Mouse (Mus musculus) lung, postnatal 4 days (tissue): Measurements from ENCODE around the gene Lrrc46.
A peak's percentile ranks its signal among the peaks of the same experiment; 100 is the strongest.

Experiments
- DNase-seq, 2 experiments: peaks; one replicate each; pipeline ENCODE4 v3.0.0; 2021

Lrrc46 gene

DNA sequence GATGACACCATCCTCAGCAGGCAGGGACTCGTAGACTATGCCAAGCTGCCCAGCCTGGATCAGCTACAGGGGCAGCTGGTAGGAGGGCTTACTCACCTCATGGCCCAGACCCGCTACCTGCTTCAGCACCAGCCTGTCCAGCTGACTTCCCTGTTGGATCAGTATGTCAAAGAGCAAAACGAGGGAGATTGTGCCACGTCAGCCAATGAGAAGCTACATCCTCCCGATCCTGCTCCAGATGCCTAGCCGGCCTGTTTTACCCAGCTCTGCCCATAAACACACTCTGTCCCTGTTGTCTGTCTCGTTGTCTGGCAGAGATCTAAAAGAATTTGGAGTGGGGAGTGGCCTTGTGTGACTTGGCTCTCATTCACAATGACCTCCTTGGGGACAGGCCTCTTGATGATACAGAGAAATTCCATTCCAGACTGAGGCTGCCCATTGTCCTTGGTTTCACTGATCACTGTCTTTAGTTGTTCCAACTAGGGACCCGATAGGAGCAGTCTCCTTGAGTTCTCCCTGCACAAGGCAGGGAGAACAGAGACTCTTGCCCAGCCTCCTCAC is 7.0 kb upstream of the Lrrc46 start:
- DNase-seq: no peak

- no peak for DNase-seq
Measured at GRCm38 (mm10) chr11:97045861-97046260, 4.7 kb upstream of the Lrrc46 start.

DNA sequence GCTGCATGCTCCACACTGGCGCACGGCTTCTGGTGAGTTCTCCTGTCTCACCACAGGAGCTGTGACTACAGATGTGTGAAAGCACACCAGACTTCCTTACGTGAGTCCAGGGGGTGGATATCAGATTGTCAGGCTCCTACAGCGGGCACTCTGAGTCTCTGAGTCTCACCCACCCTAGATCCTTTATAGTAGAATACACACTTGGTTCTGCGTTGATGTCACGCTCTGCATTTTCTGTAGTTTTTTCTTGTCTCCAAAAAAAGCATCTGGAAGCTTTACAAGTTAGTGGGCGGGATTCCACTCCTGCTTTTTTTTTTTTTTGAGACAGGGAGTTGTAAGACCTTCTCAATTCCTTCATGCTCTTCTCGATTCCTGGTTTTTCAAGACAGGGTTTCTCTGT is 3.7 kb upstream of the Lrrc46 start:
- DNase-seq: no peak

- no peak for DNase-seq
Measured at GRCm38 (mm10) chr11:97040301-97041021, 746 bp downstream of the Lrrc46 start.

DNA sequence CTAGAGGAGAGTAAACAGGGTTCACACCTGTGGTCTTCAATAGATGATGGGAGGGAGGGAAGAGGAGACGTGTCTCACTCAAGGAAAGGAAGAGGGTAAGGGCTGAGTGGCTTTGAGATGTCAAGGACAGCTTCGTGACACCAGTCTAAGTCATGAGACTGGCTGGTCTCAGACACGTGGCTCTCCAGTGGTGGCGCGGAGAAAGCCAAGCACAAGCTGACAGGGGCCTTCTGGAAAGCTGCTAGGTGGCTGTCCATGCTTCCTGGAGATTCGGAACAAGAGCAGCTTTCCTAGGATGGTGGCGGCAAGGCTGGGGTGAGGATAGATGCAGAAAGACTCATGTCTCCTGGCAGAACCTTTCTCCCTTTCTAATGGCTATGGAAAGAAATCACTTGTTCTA is 2.3 kb downstream of the Lrrc46 start:
- DNase-seq: no peak

- DNase-seq: no peak
Measured at GRCm38 (mm10) chr11:97036141-97036540, 5.1 kb downstream of the Lrrc46 start.

- no peak for DNase-seq
Measured at GRCm38 (mm10) chr11:97033781-97034180, 7.4 kb downstream of the Lrrc46 start.

DNA sequence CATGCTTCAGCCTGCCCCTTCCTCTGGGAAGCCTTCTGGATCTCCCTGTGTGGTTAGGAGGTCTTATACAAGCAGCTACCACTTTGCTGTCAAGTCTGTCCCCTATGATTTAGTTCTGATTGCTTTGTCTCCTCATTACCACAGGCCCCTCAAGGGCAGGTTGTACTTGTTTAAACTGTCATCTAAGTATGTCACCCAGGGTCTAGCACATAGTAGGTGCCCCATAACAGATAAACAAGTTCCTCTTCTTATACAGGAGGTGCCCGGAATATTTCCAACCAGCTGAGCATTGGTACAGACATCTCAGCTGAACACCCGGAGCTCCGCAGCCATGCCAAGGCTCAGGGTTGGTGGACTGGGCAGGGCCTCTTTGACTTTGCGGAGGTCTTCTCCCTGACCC is 8.7 kb downstream of the Lrrc46 start:
- DNase-seq: no peak

GRCm38 (mm10) chr11:97031977-97032376 is 9.2 kb downstream of the Lrrc46 start:
- DNase-seq: no peak

DNA sequence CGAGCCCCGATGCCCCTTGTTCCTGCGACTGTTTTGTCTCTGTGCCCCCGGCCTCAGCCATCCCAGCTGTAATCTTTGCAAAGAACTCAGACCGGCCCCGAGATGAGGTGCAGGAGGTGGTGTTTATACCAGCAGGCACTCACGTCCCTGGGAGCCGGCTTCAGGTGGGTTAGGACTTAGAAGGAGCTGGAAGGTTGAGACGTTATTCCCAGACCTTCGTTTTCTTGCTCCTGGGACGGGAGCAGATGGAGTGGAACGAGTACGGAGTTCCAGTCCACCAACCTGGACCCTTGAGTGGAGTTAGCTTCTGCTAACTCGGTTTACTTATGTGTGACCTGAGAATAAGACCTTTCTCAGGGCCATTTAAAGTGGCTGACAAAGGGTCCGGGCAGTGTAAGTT is 10.8 kb downstream of the Lrrc46 start:
- no peak for DNase-seq

- peak; percentile 87 to 90 for DNase-seq
Measured at GRCm38 (mm10) chr11:97029686-97030417, 11.4 kb downstream of the Lrrc46 start, which contains the start of gene Scrn2. Gene Scrn2, plus strand, starts transcription at chr11:97029938.

DNA sequence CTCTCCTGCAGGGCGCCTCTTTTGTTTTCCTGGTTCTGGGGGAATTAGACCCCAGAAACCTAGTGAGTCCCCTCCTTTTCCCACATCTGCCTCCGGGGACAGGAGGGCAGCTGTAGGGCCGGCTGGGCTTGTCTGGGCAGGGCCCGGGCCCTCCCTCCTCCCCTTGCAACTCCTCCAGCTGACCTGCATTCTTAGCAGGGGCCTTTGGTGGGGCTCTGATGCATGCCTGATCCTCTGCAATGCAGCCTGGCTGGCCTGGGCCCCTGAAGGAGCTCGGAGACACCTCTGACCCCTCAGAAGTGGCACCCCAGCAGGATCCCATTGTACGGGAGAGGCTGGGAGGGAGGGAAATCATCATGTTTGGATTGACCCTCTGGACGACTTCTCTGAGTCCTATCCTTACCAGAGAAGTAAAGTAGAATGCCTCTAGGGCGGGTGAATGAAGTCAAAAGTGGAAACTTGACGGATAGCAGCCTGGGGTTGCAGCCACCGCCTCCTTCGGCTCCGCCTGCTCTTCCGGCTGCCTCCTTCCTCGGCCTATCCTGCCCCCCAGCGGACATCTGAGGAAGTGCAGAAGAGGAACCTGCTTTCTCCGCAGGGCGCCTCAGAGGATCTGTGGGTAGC is 15.4 kb downstream of the Lrrc46 start:
- DNase-seq: peak; percentile 90 to 93

GRCm38 (mm10) chr11:97024977-97025376 is 16.2 kb downstream of the Lrrc46 start:
- no peak for DNase-seq

GRCm38 (mm10) chr11:97021873-97022484 is 19.2 kb downstream of the Lrrc46 start:
- peak; percentile 89 to 90 for DNase-seq

DNA sequence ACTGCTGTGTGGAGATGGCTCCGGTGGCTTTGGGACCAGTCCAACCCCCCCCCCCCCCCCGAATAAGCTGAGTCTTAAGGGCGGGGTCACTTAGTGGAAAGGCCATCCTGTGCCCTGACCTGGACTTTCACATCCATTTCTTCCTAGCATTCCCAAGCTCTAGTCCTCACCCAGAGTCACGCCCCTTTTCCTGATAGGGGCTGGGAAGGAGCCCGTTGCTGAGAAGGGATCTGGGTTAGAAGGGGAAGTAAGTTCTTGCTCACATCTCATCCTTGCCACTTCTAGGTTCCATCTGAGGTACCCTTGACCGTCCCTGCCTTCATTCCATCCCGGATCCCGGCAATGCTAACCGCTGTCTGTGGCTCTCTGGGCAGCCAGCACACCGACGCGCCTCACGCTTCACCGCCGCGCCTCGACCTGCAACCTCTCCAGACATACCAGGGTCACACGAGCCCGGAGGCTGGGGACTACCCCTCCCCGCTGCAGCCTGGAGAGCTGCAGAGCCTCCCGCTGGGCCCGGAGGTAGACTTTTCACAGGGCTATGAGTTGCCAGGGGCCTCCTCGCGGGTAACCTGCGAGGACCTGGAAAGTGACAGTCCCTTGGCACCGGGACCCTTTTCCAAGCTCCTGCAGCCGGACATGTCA is 20.0 kb downstream of the Lrrc46 start:
- peak in 1 of 2 experiments; percentile 12 for DNase-seq

GRCm38 (mm10) chr11:97019345-97019708 is 21.9 kb downstream of the Lrrc46 start:
- DNase-seq: no peak

DNA sequence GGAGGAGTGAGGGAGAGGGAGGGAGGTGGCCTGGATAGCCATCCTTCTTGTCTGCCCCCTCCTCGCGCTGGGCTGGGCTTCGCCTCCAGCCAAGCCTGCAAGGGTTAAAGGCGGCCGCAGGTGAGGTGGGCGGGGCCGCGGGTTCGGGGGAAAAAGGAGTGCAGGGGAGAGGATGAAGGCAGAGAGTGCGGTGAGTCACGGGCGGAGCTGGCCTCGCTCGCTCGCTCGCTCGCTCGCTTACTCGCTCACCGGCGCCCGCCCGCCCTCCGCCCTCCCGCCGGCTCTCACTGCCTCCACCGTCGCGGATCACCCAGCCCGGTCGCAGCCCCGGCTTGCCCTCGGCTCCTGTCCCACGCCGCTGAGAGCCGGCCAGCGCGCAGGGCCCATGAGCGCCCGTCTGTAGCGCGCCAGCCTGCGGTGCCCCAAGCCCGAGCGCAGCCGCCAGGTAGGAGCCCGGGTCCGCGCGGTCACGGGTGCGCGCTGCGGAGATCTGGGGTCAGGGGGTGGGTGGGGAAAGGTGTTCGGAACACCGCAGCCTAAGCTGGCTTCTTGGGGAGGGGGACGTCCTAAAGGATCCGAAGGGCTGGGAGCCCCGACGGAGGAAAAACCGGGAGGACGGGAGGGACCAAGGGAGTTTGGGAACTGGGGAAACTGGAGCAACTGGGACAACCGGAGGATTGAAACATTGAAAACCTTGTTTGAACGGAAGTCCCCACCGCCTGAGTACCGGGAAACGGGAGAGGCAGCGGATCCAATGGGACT is 22.4 kb downstream of the Lrrc46 start:
- peak in 1 of 2 experiments; percentile 44 for DNase-seq

GRCm38 (mm10) chr11:97017696-97018582 is 23.3 kb downstream of the Lrrc46 start:
- DNase-seq: peak; percentile 36 to 41

GRCm38 (mm10) chr11:97013121-97013670 is 28.0 kb downstream of the Lrrc46 start, which contains the start of gene Sp6:
Gene Sp6, plus strand, starts transcription at chr11:97013394.
- peak; percentile 21 to 61 for DNase-seq

- DNase-seq: no peak
Measured at GRCm38 (mm10) chr11:97009198-97009790, 31.9 kb downstream of the Lrrc46 start.
